Mouse (Mus musculus) liver, embryonic 14.5 days (tissue): Measurements from ENCODE around the gene Pear1. TPM values are rescaled to one million over a fixed set of nuclear protein-coding genes. Genes with fewer than 3 reads are reported as not detected.
A peak's percentile ranks its signal among the peaks of the same experiment; 100 is the strongest.

Experiments
- ATAC-seq: fragments of 200-750 bp; cut with Nextera tagmentation; 2 replicates; pipeline ENCODE4 v1.8.0; 2017; ENCODE audit warnings: moderate number of reproducible peaks, mild to moderate bottlenecking, moderate library complexity; ENCODE audit not compliant: insufficient read depth
- DNase-seq, 3 experiments: peaks; one replicate each; pipeline ENCODE4 v3.0.0-alpha.2; 2012 to 2013; ENCODE audit warnings: low read depth in 3 of 3, low spot score in 3 of 3
- H3K27ac ChIP-seq: fragments of 300-500 bp; sonication (generic); 2 replicates; pipeline ENCODE4 v1.5.1; 2014; ENCODE audit warnings: moderate library complexity, mild to moderate bottlenecking, control low read depth, inconsistent platforms
- H3K27me3 ChIP-seq: fragments of 300-500 bp; sonication (generic); 2 replicates; pipeline ENCODE4 v1.6.1; 2014; ENCODE audit warnings: mild to moderate bottlenecking, low read length, moderate library complexity; ENCODE audit not compliant: control insufficient read depth, insufficient read depth
- H3K36me3 ChIP-seq: fragments of 300-500 bp; sonication (generic); replicated peaks from 2 replicates; pipeline ENCODE4 v1.6.1; 2014; ENCODE audit warnings: low read depth; ENCODE audit not compliant: control insufficient read depth, insufficient read depth
- H3K4me1 ChIP-seq, 2 experiments: fragments of 200-500 bp in 1 of 2; fragments of 300-500 bp in 1 of 2; sonication (generic) in 1 of 2; replicated peaks; 2 replicates each; pipeline ENCODE4 v1.6.1; 2012 to 2014; ENCODE audit warnings: antibody characterized with exemption in 1 of 2, inconsistent platforms in 1 of 2, low read length in 1 of 2; ENCODE audit not compliant: control insufficient read depth in 2 of 2, insufficient read depth in 2 of 2
- H3K4me2 ChIP-seq: fragments of 300-500 bp; sonication (generic); 2 replicates; pipeline ENCODE4 v1.6.1; 2014; ENCODE audit warnings: low read depth, mild to moderate bottlenecking, control low read depth, moderate library complexity
- H3K4me3 ChIP-seq, 2 experiments: fragments of 200-500 bp in 1 of 2; fragments of 300-500 bp in 1 of 2; sonication (generic) in 1 of 2; 2 replicates each; pipeline ENCODE4 v1.5.1; 2012 to 2014; ENCODE audit warnings: low read depth in 2 of 2, low read length in 2 of 2, mild to moderate bottlenecking in 2 of 2, control low read depth in 1 of 2, inconsistent platforms in 1 of 2, moderate library complexity in 1 of 2; ENCODE audit not compliant: insufficient read depth in 1 of 2
- H3K9ac ChIP-seq: fragments of 300-500 bp; sonication (generic); replicated peaks from 2 replicates; pipeline ENCODE4 v1.6.1; 2014; ENCODE audit warnings: mild to moderate bottlenecking, control low read depth, moderate library complexity
- H3K9me3 ChIP-seq: fragments of 300-500 bp; sonication (generic); 2 replicates; pipeline ENCODE4 v1.6.1; 2016; ENCODE audit warnings: low read length, mixed read lengths; ENCODE audit not compliant: control insufficient read depth
- CTCF ChIP-seq: IDR thresholded peaks from 2 replicates; pipeline ENCODE4 v1.5.1; 2016; ENCODE audit warnings: antibody characterized with exemption, low read depth, control low read depth
- EP300 ChIP-seq: IDR thresholded peaks from 2 replicates; pipeline ENCODE4 v1.6.1; 2016; ENCODE audit warnings: antibody characterized with exemption, low read depth
- WGBS: fragments of 180-500 bp; shearing (Covaris S2); extraction: QIAGEN DNeasy Blood & Tissue Kit; methylation state at CpG from one replicate; pipeline ENCODE4 v1.1.7; 2014; ENCODE audit not compliant: insufficient replicate concordance; 5-methylcytosine and 5-hydroxymethylcytosine counted together
- polyA plus RNA-seq, 2 experiments: library from polyadenylated mRNA; depleted of rRNA in 1 of 2; stranded (reverse) in 1 of 2; unstranded in 1 of 2; fragments of >200 nt; fragmentation: Nextera tagmentation in 1 of 2; extraction: Ambion mirVana in 1 of 2; gene quantifications; 2 replicates each; pipeline versions ENCODE4 v1.2.1 to v1.2.3; 2012 to 2014

Gene Pear1
- polyA plus RNA-seq, 2 experiments: 3.8 to 5.4 TPM

GRCm38 (mm10) chr3:87829025-87829424 is 4.9 kb upstream of the Pear1 start:
- ATAC-seq: no peak
- 42% methylated on average over 10 of the region's 10 CpGs for WGBS

GRCm38 (mm10) chr3:87828435-87828834 is 4.3 kb upstream of the Pear1 start:
- H3K4me3 ChIP-seq: no peak overlapping the region
- TF ChIP-seq CTCF: no peak
- TF ChIP-seq EP300: no peak
- no peaks in the 10 kb centered on the region for H3K27me3 ChIP-seq
- DNase-seq (no peak), ATAC-seq (no peak)
- no peak overlapping the region for H3K9ac ChIP-seq
- 9% methylated on average over 4 of the region's 4 CpGs for WGBS
- H3K4me2 ChIP-seq: no peak overlapping the region
- no peaks in the 10 kb centered on the region; a peak in 1 of 4 replicates for H3K4me1 ChIP-seq
- H3K9me3 ChIP-seq: no peaks in the 10 kb centered on the region
- H3K27ac ChIP-seq: no peak overlapping the region
- H3K36me3 ChIP-seq: no peaks in the 10 kb centered on the region

More at GRCm38 (mm10) chr3:87829025-87829424, 4.9 kb upstream of the Pear1 start:
- Histone ChIP-seq H3K9me3 (no peaks in the 10 kb centered on the region), H3K9ac (no peak overlapping the region), H3K4me3 (no peak overlapping the region), H3K4me1 (no peaks in the 10 kb centered on the region; a peak in 1 of 4 replicates), H3K27me3 (no peaks in the 10 kb centered on the region), H3K4me2 (no peak overlapping the region), H3K36me3 (no peaks in the 10 kb centered on the region), H3K27ac (no peak overlapping the region)
- no peak for TF ChIP-seq CTCF
- no peak for TF ChIP-seq EP300
- DNase-seq: no peak

GRCm38 (mm10) chr3:87818226-87818625 is 5.9 kb downstream of the Pear1 start:
- no peak overlapping the region for H3K4me2 ChIP-seq
- no peaks in the 10 kb centered on the region for H3K36me3 ChIP-seq
- no peak overlapping the region for H3K27ac ChIP-seq
- WGBS: 58% methylated on average over 12 of the region's 12 CpGs
- no peak overlapping the region for H3K9ac ChIP-seq
- H3K27me3 ChIP-seq: peaks cover 4% of the 10 kb centered on the region; the same call in 1 of the 2 replicates
- no peak for TF ChIP-seq EP300
- H3K4me3 ChIP-seq: no peak overlapping the region
- H3K9me3 ChIP-seq: no peaks in the 10 kb centered on the region
- no peak for ATAC-seq
- no peak for DNase-seq
- no peaks in the 10 kb centered on the region for H3K4me1 ChIP-seq

- ATAC-seq: no peak
- Histone ChIP-seq H3K27ac (no peak overlapping the region), H3K9me3 (no peaks in the 10 kb centered on the region), H3K9ac (no peak overlapping the region), H3K4me3 (no peak overlapping the region), H3K4me2 (no peak overlapping the region), H3K36me3 (no peaks in the 10 kb centered on the region), H3K27me3 (peaks cover 4% of the 10 kb centered on the region; the same call in 1 of the 2 replicates), H3K4me1 (no peaks in the 10 kb centered on the region)
- peak; percentile 42 to 55 (median 43) for DNase-seq
- WGBS: 3% methylated on average over 12 of the region's 12 CpGs
- TF ChIP-seq EP300 (no peak), CTCF (peak; percentile 96)
Observed at GRCm38 (mm10) chr3:87816646-87817093, 7.4 kb downstream of the Pear1 start.

- 36% methylated on average over 6 of the region's 6 CpGs for WGBS
- H3K27me3 ChIP-seq: peaks cover 4% of the 10 kb centered on the region
Observed at GRCm38 (mm10) chr3:87816166-87816565, 7.9 kb downstream of the Pear1 start.

More at GRCm38 (mm10) chr3:87816166-87816565, 7.9 kb downstream of the Pear1 start:
- ATAC-seq: no peak
- Histone ChIP-seq H3K4me3 (no peak overlapping the region), H3K9me3 (no peaks in the 10 kb centered on the region), H3K9ac (no peak overlapping the region), H3K4me2 (no peak overlapping the region), H3K27ac (no peak overlapping the region), H3K4me1 (no peaks in the 10 kb centered on the region), H3K36me3 (no peaks in the 10 kb centered on the region)
- TF ChIP-seq EP300 (no peak), CTCF (no peak)
- no peak for DNase-seq
